Mouse (Mus musculus) liver (tissue): ENCODE results near the gene Elk1.

Experiments used
- DNase-seq: peaks from one replicate; pipeline ENCODE4 v3.0.0-alpha.2; 2020; ENCODE audit warnings: mixed read lengths

Elk1 gene

GRCm38 (mm10) chrX:20950191-20950880 is at the start of gene Elk1:
Gene Elk1, minus strand, starts transcription at chrX:20950608.
- DNase-seq, result peak; percentile 84

GRCm38 (mm10) chrX:20980901-20981300 is 30.5 kb upstream of the Elk1 start:
- no peak for DNase-seq

- DNase-seq, result peak; percentile 90
Observed at GRCm38 (mm10) chrX:20961477-20962378, 11.3 kb upstream of the Elk1 start, which contains the start of gene Uxt. Gene Uxt, minus strand, starts transcription at chrX:20962017.

- DNase-seq, result peak; percentile 34
Observed at GRCm38 (mm10) chrX:20946055-20946454, 4.4 kb downstream of the Elk1 start.

- peak; percentile 24 for DNase-seq
Observed at GRCm38 (mm10) chrX:20931963-20932362, 18.4 kb downstream of the Elk1 start.

GRCm38 (mm10) chrX:20931364-20931763 is 19.0 kb downstream of the Elk1 start, which contains the start of gene Cfp:
Gene Cfp, minus strand, starts transcription at chrX:20931555.
- DNase-seq, result no peak

GRCm38 (mm10) chrX:20929859-20930258 is 20.5 kb downstream of the Elk1 start:
- DNase-seq, result no peak

- no peak for DNase-seq
Observed at GRCm38 (mm10) chrX:20924976-20925375, 25.4 kb downstream of the Elk1 start.

- DNase-seq, result no peak
Observed at GRCm38 (mm10) chrX:20923506-20923905, 26.9 kb downstream of the Elk1 start.

- DNase-seq, result no peak
Observed at GRCm38 (mm10) chrX:20921366-20921765, 29.0 kb downstream of the Elk1 start.

GRCm38 (mm10) chrX:20920844-20921364 is 29.5 kb downstream of the Elk1 start, which contains the start of gene Syn1:
Gene Syn1, minus strand, starts transcription at chrX:20921004.
- DNase-seq, result peak; percentile 72

GRCm38 (mm10) chrX:20920249-20920843 is 30.1 kb downstream of the Elk1 start:
- no peak for DNase-seq

GRCm38 (mm10) chrX:20915075-20915474 is 35.3 kb downstream of the Elk1 start:
- DNase-seq, result no peak

GRCm38 (mm10) chrX:20913726-20914125 is 36.7 kb downstream of the Elk1 start:
- no peak for DNase-seq

GRCm38 (mm10) chrX:20910074-20910473 is 40.3 kb downstream of the Elk1 start:
- peak; percentile 51 for DNase-seq
